8 mouse cellular contexts compared by ENCODE assay signal in genomic region chr19:56349295-56349694, GRCm38 (mm10). TPM values are rescaled to one million over a fixed set of nuclear protein-coding genes. Genes with fewer than 3 reads are reported as not detected.
DNase-seq lines count a peak whose midpoint lies in the region; ATAC-seq and TF ChIP-seq lines count a peak whose summit lies in the region.

No protein-coding gene starts in this region.

- WGBS in kidney, adult 2 months, result 33% methylated on average over 6 of the region's 6 CpGs
- WGBS in kidney, embryonic 15.5 days, result 32% methylated on average over 6 of the region's 6 CpGs
- WGBS in midbrain, postnatal 0 days, result 43% methylated on average over 6 of the region's 6 CpGs
- WGBS in cerebellum, adult 2 months, result 35% methylated on average over 6 of the region's 6 CpGs

- peak; percentile 54 for DNase-seq in kidney, adult 2 months
- peak; percentile 31 for DNase-seq in R1 (ENCODE audit: low read depth, low spot score)
- peak; percentile 47 for DNase-seq in kidney, postnatal 10 days
- DNase-seq in midbrain, postnatal 0 days (ENCODE audit: low spot score), result no peak
- DNase-seq in right cerebral cortex, postnatal 10 days (ENCODE audit: low spot score in 2 of 2), result no peak
- no peak for DNase-seq in right cerebral cortex, adult 2 months (ENCODE audit: low spot score in 2 of 2)
- DNase-seq in cerebellum, adult 2 months, result no peak

- H3K36me3 ChIP-seq in kidney, adult 2 months (ENCODE audit: control insufficient read depth, insufficient read depth, low read length), result no peaks in the 10 kb centered on the region
- H3K36me3 ChIP-seq in kidney, embryonic 15.5 days, result no peaks in the 10 kb centered on the region
- H3K36me3 ChIP-seq in midbrain, postnatal 0 days (ENCODE audit: insufficient read depth, low read length), result no peaks in the 10 kb centered on the region

- TF ChIP-seq POLR2A in kidney, adult 2 months (IDR thresholded peaks at IDR 0.05; ENCODE audit: low read depth, low read length), result no peak
- no peak for TF ChIP-seq POLR2A in cerebellum, adult 2 months (IDR thresholded peaks at IDR 0.05; ENCODE audit: borderline replicate concordance, insufficient read depth, low read length)

- H3K27me3 ChIP-seq in kidney, adult 2 months (replicated peaks; ENCODE audit: control insufficient read depth, insufficient read depth, low read length), result no peaks in the 10 kb centered on the region
- H3K27me3 ChIP-seq in kidney, embryonic 15.5 days, result peaks cover 12% of the 10 kb centered on the region
- H3K27me3 ChIP-seq in midbrain, postnatal 0 days (ENCODE audit: insufficient read depth, low read length), result no peaks in the 10 kb centered on the region
- H3K27me3 ChIP-seq in cerebellum, adult 2 months (ENCODE audit: control insufficient read depth, insufficient read depth, low read length), result no peaks in the 10 kb centered on the region

- no peak overlapping the region for H3K4me3 ChIP-seq in kidney, adult 2 months (ENCODE audit: insufficient read depth, low read depth, low read length)
- H3K4me3 ChIP-seq in kidney, embryonic 15.5 days (replicated peaks), result no peak overlapping the region
- H3K4me3 ChIP-seq in midbrain, postnatal 0 days (ENCODE audit: low read depth, low read length), result no peak overlapping the region
- H3K4me3 ChIP-seq in cerebellum, adult 2 months (replicated peaks; ENCODE audit: insufficient read depth, low read depth, low read length), result no peak overlapping the region

- H3K4me1 ChIP-seq in kidney, adult 2 months (ENCODE audit: control insufficient read depth, insufficient read depth, low read length), result no peaks in the 10 kb centered on the region
- peaks cover 4% of the 10 kb centered on the region; the same call in 1 of the 2 replicates for H3K4me1 ChIP-seq in kidney, embryonic 15.5 days
- H3K4me1 ChIP-seq in midbrain, postnatal 0 days (ENCODE audit: insufficient read depth, low read length), result no peaks in the 10 kb centered on the region
- no peaks in the 10 kb centered on the region for H3K4me1 ChIP-seq in cerebellum, adult 2 months (ENCODE audit: control insufficient read depth, insufficient read depth, low read length)

- H3K27ac ChIP-seq in kidney, adult 2 months (ENCODE audit: insufficient read depth, low read depth, low read length), result no peak overlapping the region
- no peak overlapping the region for H3K27ac ChIP-seq in kidney, embryonic 15.5 days
- no peak overlapping the region for H3K27ac ChIP-seq in midbrain, postnatal 0 days (ENCODE audit: low read depth, low read length)
- H3K27ac ChIP-seq in cerebellum, adult 2 months (ENCODE audit: insufficient read depth, low read length), result no peak overlapping the region

- no peak overlapping the region for H3K9ac ChIP-seq in kidney, embryonic 15.5 days
- H3K9ac ChIP-seq in midbrain, postnatal 0 days (replicated peaks; ENCODE audit: low read length, poor library complexity, severe bottlenecking), result no peak overlapping the region

- peaks cover 3% of the 10 kb centered on the region; the same call in 1 of the 2 replicates for H3K9me3 ChIP-seq in kidney, embryonic 15.5 days (replicated peaks)
- H3K9me3 ChIP-seq in midbrain, postnatal 0 days (ENCODE audit: low read length), result no peaks in the 10 kb centered on the region

- ATAC-seq in kidney, embryonic 15.5 days (replicated peaks; ENCODE audit: low FRiP score), result no peak
- no peak for ATAC-seq in midbrain, postnatal 0 days (ENCODE audit: low FRiP score)

- TF ChIP-seq CTCF in kidney, adult 2 months (conservative IDR thresholded peaks at IDR 0.05; ENCODE audit: insufficient read depth, insufficient read length, low read depth, low read length), result peak; percentile 60
- TF ChIP-seq CTCF in midbrain, postnatal 0 days (IDR thresholded peaks at IDR 0.05), result peak; percentile 59
- no peak for TF ChIP-seq CTCF in cerebellum, adult 2 months (IDR thresholded peaks at IDR 0.05; ENCODE audit: borderline replicate concordance, insufficient read depth, low read depth, low read length)

- H3K4me2 ChIP-seq in kidney, embryonic 15.5 days, result no peak overlapping the region
- no peak overlapping the region for H3K4me2 ChIP-seq in midbrain, postnatal 0 days (ENCODE audit: low read depth, low read length, poor library complexity, severe bottlenecking)

RNA-seq across cellular contexts. Expression of gene Nrap, which starts 40.5 kb away (rescaled TPM):
- polyA plus RNA-seq in kidney, adult 2 months (2012; rRNA removed), result 1.1 and 5.0 TPM in 2 replicates
- polyA plus RNA-seq in kidney, embryonic 15.5 days (2015; fragmentation: Nextera tagmentation; extraction: Ambion mirVana), result 0.36 and 0.55 TPM in 2 replicates
- 0.57 and 0.99 TPM in 2 replicates for total RNA-seq in midbrain, postnatal 0 days (2014; rRNA removed)
- polyA plus RNA-seq in midbrain, postnatal 0 days (2015; fragmentation: Nextera tagmentation; extraction: Ambion mirVana), result 0.69 and 0.80 TPM in 2 replicates
- polyA plus RNA-seq in cerebellum, adult 2 months (2012; rRNA removed), result 0.59 and 0.74 TPM in 2 replicates

RNA-seq across cellular contexts. Expression of gene Casp7, which starts 47.6 kb away (rescaled TPM):
- polyA plus RNA-seq in kidney, adult 2 months (2012; rRNA removed), result 12.0 and 12.4 TPM in 2 replicates
- 26.1 and 27.0 TPM in 2 replicates for polyA plus RNA-seq in kidney, embryonic 15.5 days (2015; fragmentation: Nextera tagmentation; extraction: Ambion mirVana)
- 25.2 and 25.9 TPM in 2 replicates for total RNA-seq in midbrain, postnatal 0 days (2014; rRNA removed)
- polyA plus RNA-seq in midbrain, postnatal 0 days (2015; fragmentation: Nextera tagmentation; extraction: Ambion mirVana), result 34.5 and 39.2 TPM in 2 replicates
- polyA plus RNA-seq in cerebellum, adult 2 months (2012; rRNA removed), result 2.9 and 3.1 TPM in 2 replicates

Comparison
In these comparisons a context has a peak if more than half of its experiments do, and no peak if none do; other contexts are left out.
1. DNase-seq: peak in kidney, adult 2 months (single experiment), R1 (single experiment) and kidney, postnatal 10 days (single experiment); none in midbrain, postnatal 0 days (single experiment), right cerebral cortex, postnatal 10 days (0 of 2), right cerebral cortex, adult 2 months (0 of 2) and cerebellum, adult 2 months (0 of 2).